Mouse (Mus musculus): ENCODE data around the gene Olfr1317.

The Olfr1317 gene

DNA sequence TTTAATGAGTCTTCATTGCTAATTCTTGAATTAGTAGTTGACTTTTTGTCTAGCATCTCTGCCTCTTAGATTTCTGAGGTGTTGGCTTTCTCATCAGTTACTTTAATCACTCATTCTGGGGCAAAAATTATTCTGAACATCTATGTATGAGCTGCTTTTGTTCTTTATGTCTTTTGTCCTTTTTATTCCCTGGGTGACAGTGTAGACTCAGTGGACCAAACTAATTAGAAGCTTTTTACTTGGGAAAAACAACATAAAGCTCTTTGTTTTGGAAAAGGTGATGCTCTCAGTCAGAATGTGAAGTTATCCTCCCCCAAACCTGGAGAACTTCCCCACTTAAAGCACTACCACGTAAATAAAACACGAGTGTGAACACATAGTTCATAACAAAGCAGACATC is at the start of gene Olfr1317:
Gene Olfr1317 (plus strand): TSS at position 301 of the 400 bp plus-strand sequence.
- DNase-seq (ENCODE audit: low spot score), result no peak

- no peak for DNase-seq (ENCODE audit: low spot score)
Measured at GRCm38 (mm10) chr2:112096681-112097080, 43.4 kb upstream of the Olfr1317 start, which contains the start of gene Olfr1314. Gene Olfr1314 (minus strand): TSS chr2:112096781.

DNA sequence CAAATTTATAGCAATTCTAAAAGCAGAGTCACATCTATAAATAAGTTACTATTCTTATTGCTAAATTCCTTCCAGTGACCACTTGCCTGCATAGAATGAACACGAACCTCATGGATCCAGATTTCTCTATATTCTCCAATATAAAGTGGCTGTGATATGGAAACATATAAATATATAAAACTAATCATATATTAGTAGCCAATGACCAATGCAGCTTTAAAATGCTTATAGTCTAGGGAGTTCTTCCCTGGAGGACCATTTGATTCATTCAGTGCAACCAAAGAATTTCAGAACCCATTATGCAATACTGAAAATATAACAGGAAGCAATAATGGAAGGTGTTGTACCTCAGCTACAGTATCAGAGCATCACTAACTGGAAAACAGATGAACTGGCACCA is 24.8 kb upstream of the Olfr1317 start, which contains the start of gene Olfr1315-ps1:
Gene Olfr1315-ps1 (minus strand): TSS at position 101 of the 400 bp plus-strand sequence.
- no peak for DNase-seq (ENCODE audit: low spot score)

DNA sequence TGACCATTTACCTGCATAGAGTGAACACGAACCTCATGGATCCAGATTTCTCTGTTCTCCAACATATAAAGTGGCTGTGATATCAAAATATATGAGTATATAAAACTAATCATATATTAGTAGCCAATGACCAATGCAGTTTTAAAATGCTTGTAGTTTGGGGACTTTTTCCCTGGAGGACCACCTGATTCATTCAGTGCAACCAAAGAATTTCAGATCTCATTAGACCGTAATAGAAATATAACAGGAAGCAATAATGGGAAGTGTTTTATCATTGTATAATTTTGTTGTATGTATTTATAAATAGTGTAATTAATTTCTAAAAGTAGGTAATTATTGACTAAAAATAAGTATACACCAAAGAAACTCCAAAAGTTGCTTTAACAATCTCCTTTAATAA is 5.3 kb upstream of the Olfr1317 start, which contains the start of gene Olfr1316:
Gene Olfr1316 (minus strand): TSS at position 101 of the 400 bp plus-strand sequence.
- no peak for DNase-seq (ENCODE audit: low spot score)

- DNase-seq (ENCODE audit: low spot score), result no peak
Measured at GRCm38 (mm10) chr2:112153898-112154297, 13.8 kb downstream of the Olfr1317 start, which contains the start of gene Olfr1318. Gene Olfr1318 (plus strand): TSS chr2:112154198.

Measured in T-cell, adult 2 months (primary cell).